Mouse (Mus musculus) adrenal gland, adult 8-10 months (tissue): ENCODE measurements around the gene Ms4a2. TPM values are rescaled to one million over a fixed set of nuclear protein-coding genes. Genes with fewer than 3 reads are reported as not detected.

Experiments used
- DNase-seq: peaks from one replicate; pipeline ENCODE4 v3.0.0; 2022
- total RNA-seq, 4 experiments: library from RNA; stranded (reverse); gene quantifications; 2 replicates each; pipeline ENCODE4 v1.2.4; 2022

Gene Ms4a2
- under 1 TPM in 1 of 4 experiments, not detected in 3; 0.52 TPM for total RNA-seq

- DNase-seq, result no peak
These were observed at the start of gene Ms4a2 for GRCm38 (mm10) chr19:11623551-11623950. Gene Ms4a2, minus strand, starts transcription at chr19:11623719.

- no peak for DNase-seq
These were observed 38.0 kb upstream of the Ms4a2 start for GRCm38 (mm10) chr19:11661562-11661961.

GRCm38 (mm10) chr19:11660459-11660858, 36.9 kb upstream of the Ms4a2 start, which contains the start of gene Oosp2:
Gene Oosp2, minus strand, starts transcription at chr19:11660559.
- no peak for DNase-seq

GRCm38 (mm10) chr19:11659142-11659541, 35.6 kb upstream of the Ms4a2 start:
- DNase-seq, result no peak

GRCm38 (mm10) chr19:11649564-11649963, 26.0 kb upstream of the Ms4a2 start:
- DNase-seq, result no peak

- DNase-seq, result no peak
These were observed 22.6 kb upstream of the Ms4a2 start for GRCm38 (mm10) chr19:11646166-11646565.

GRCm38 (mm10) chr19:11640732-11641131, 17.2 kb upstream of the Ms4a2 start, which contains the start of gene Ms4a3:
Gene Ms4a3, minus strand, starts transcription at chr19:11640851.
- no peak for DNase-seq

GRCm38 (mm10) chr19:11639038-11639437, 15.5 kb upstream of the Ms4a2 start:
- DNase-seq, result no peak

GRCm38 (mm10) chr19:11635572-11635971, 12.1 kb upstream of the Ms4a2 start:
- no peak for DNase-seq

- no peak for DNase-seq
These were observed 10.8 kb upstream of the Ms4a2 start for GRCm38 (mm10) chr19:11634330-11634729.

- DNase-seq, result no peak
These were observed 10.2 kb upstream of the Ms4a2 start for GRCm38 (mm10) chr19:11633732-11634131.

GRCm38 (mm10) chr19:11625231-11625630, 1.7 kb upstream of the Ms4a2 start:
- no peak for DNase-seq

- DNase-seq, result no peak
These were observed 1.3 kb upstream of the Ms4a2 start for GRCm38 (mm10) chr19:11624800-11625199.

GRCm38 (mm10) chr19:11617983-11618382, 5.5 kb downstream of the Ms4a2 start:
- DNase-seq, result no peak

- DNase-seq, result no peak
These were observed 8.7 kb downstream of the Ms4a2 start for GRCm38 (mm10) chr19:11614805-11615204.

GRCm38 (mm10) chr19:11613776-11614443, 9.6 kb downstream of the Ms4a2 start:
- no peak for DNase-seq

- DNase-seq, result no peak
These were observed 10.4 kb downstream of the Ms4a2 start for GRCm38 (mm10) chr19:11613084-11613483.

- no peak for DNase-seq
These were observed 11.2 kb downstream of the Ms4a2 start for GRCm38 (mm10) chr19:11612293-11612692.

- no peak for DNase-seq
These were observed 12.0 kb downstream of the Ms4a2 start for GRCm38 (mm10) chr19:11611541-11611945.

- DNase-seq, result no peak
These were observed 15.3 kb downstream of the Ms4a2 start for GRCm38 (mm10) chr19:11608172-11608571.

GRCm38 (mm10) chr19:11604603-11605002, 18.9 kb downstream of the Ms4a2 start, which contains the start of gene Ms4a6d:
Gene Ms4a6d, minus strand, starts transcription at chr19:11604849.
- DNase-seq, result no peak

- no peak for DNase-seq
These were observed 21.5 kb downstream of the Ms4a2 start for GRCm38 (mm10) chr19:11602026-11602425.

GRCm38 (mm10) chr19:11601349-11601748, 22.2 kb downstream of the Ms4a2 start:
- DNase-seq, result no peak

GRCm38 (mm10) chr19:11589891-11590449, 33.5 kb downstream of the Ms4a2 start:
- DNase-seq, result no peak
